Mouse (Mus musculus) small intestine, adult 2 months (tissue): ENCODE results near the gene Armc9.

Experiments used
- CTCF ChIP-seq: fragments of 200-500 bp; IDR thresholded peaks from 2 replicates; pipeline ENCODE4 v1.5.1; 2012; ENCODE audit warnings: low read depth, mild to moderate bottlenecking, control low read depth, inconsistent platforms, low read length, moderate library complexity, mixed read lengths; ENCODE audit not compliant: insufficient replicate concordance, insufficient read length; ENCODE audit errors: extremely low read depth
- POLR2A ChIP-seq: fragments of 200-500 bp; IDR thresholded peaks from 2 replicates; pipeline ENCODE4 v1.6.1; 2012; ENCODE audit warnings: low read depth, mild to moderate bottlenecking, control low read depth, inconsistent platforms, low read length, moderate library complexity

GRCm38 (mm10) chr1:86151376-86151775 is 3.2 kb upstream of the Armc9 start:
- TF ChIP-seq CTCF (no peak), POLR2A (no peak)
